Mouse (Mus musculus) CH12.LX (cell line): ENCODE measurements around the gene Taf1c. TPM values are rescaled to one million over a fixed set of nuclear protein-coding genes. Genes with fewer than 3 reads are reported as not detected.

Experiments
- DNase-seq: peaks from one replicate; pipeline ENCODE4 v3.0.0-alpha.2; 2013; ENCODE audit errors: extremely low read depth
- H3K27ac ChIP-seq: 2 replicates; pipeline ENCODE4 v1.5.1; 2012; ENCODE audit warnings: low read depth, mild to moderate bottlenecking, control low read depth, moderate library complexity; ENCODE audit not compliant: insufficient read depth
- H3K27me3 ChIP-seq: replicated peaks from 2 replicates; pipeline ENCODE3; 2012; ENCODE audit warnings: inconsistent platforms
- H3K36me3 ChIP-seq, 2 experiments: replicated peaks in 1 of 2; 2 replicates each; pipeline versions ENCODE3 to v1.6.1; 2012; ENCODE audit warnings: inconsistent platforms in 1 of 2, low read length in 1 of 2, mild to moderate bottlenecking in 1 of 2, mixed read lengths in 1 of 2, moderate library complexity in 1 of 2; ENCODE audit not compliant: control insufficient read depth in 1 of 2, insufficient read depth in 1 of 2
- H3K4me1 ChIP-seq, 2 experiments: 2 replicates each; pipeline ENCODE4 v1.6.1; 2012; ENCODE audit warnings: inconsistent platforms in 1 of 2, moderate library complexity in 1 of 2; ENCODE audit not compliant: insufficient read depth in 2 of 2, control insufficient read depth in 1 of 2
- H3K4me2 ChIP-seq: 2 replicates; pipeline ENCODE4 v1.6.1; 2012; ENCODE audit warnings: low read depth, mild to moderate bottlenecking, control low read depth; ENCODE audit not compliant: poor library complexity, insufficient read depth, severe bottlenecking
- H3K4me3 ChIP-seq, 3 experiments: fragments of 150-350 bp in 1 of 3; sonication (generic) in 1 of 3; replicated peaks in 1 of 3; 2 replicates each; pipeline versions ENCODE3 to v1.5.1; 2011 to 2012; ENCODE audit warnings: low read depth in 2 of 3, low read length in 2 of 3, mild to moderate bottlenecking in 2 of 3, moderate library complexity in 2 of 3, control low read depth in 1 of 3, improper control_type of control experiment in 1 of 3, inconsistent platforms in 1 of 3, mixed read lengths in 1 of 3; ENCODE audit not compliant: poor library complexity in 1 of 3
- H3K79me2 ChIP-seq: replicated peaks from 2 replicates; pipeline ENCODE4 v1.6.1; 2012; ENCODE audit warnings: mild to moderate bottlenecking, moderate library complexity; ENCODE audit not compliant: control insufficient read depth, poor library complexity, insufficient read depth, severe bottlenecking; ENCODE audit errors: extremely low read depth
- H3K9ac ChIP-seq: 2 replicates; pipeline ENCODE4 v1.6.1; 2012; ENCODE audit warnings: low read depth, mild to moderate bottlenecking, control low read depth, moderate library complexity; ENCODE audit not compliant: insufficient read depth
- H3K9me3 ChIP-seq: replicated peaks from 2 replicates; pipeline ENCODE3; 2012; ENCODE audit warnings: low read length, inconsistent platforms, mixed read lengths
- BHLHE40 ChIP-seq: IDR thresholded peaks from 2 replicates; pipeline ENCODE4 v1.6.1; 2011; ENCODE audit warnings: mild to moderate bottlenecking, low read depth, low read length, improper control_type of control experiment
- CHD1 ChIP-seq: IDR thresholded peaks from 2 replicates; pipeline ENCODE4 v1.6.1; 2012; ENCODE audit warnings: low read depth, low read length, improper control_type of control experiment, inconsistent platforms
- E2F4 ChIP-seq: IDR thresholded peaks from 2 replicates; pipeline ENCODE4 v1.6.1; 2011; ENCODE audit warnings: low read depth, low read length, improper control_type of control experiment; ENCODE audit not compliant: insufficient replicate concordance
- JUN ChIP-seq: IDR thresholded peaks from 2 replicates; pipeline ENCODE4 v1.6.1; 2011; ENCODE audit warnings: low read depth, mild to moderate bottlenecking, low read length, improper control_type of control experiment, moderate library complexity; ENCODE audit not compliant: insufficient read depth
- MAX ChIP-seq: IDR thresholded peaks from 2 replicates; pipeline ENCODE4 v1.6.1; 2011; ENCODE audit warnings: low read length, improper control_type of control experiment
- MAZ ChIP-seq: IDR thresholded peaks from 2 replicates; pipeline ENCODE4 v1.6.1; 2012; ENCODE audit warnings: low read depth, mild to moderate bottlenecking, inconsistent platforms, low read length, improper control_type of control experiment, moderate library complexity
- RAD21 ChIP-seq: IDR thresholded peaks from 2 replicates; pipeline ENCODE4 v1.6.1; 2011; ENCODE audit warnings: low read depth, mild to moderate bottlenecking, low read length, improper control_type of control experiment, moderate library complexity
- SIN3A ChIP-seq: IDR thresholded peaks from 2 replicates; pipeline ENCODE4 v1.6.1; 2012; ENCODE audit warnings: low read length, improper control_type of control experiment, inconsistent platforms
- TBP ChIP-seq: conservative IDR thresholded peaks from 2 replicates; pipeline ENCODE4 v1.6.1; 2011; ENCODE audit warnings: low read depth, low read length, improper control_type of control experiment
- UBTF ChIP-seq: IDR thresholded peaks from 2 replicates; pipeline ENCODE4 v1.6.1; 2012; ENCODE audit warnings: low read depth, mild to moderate bottlenecking, inconsistent platforms, low read length, improper control_type of control experiment, moderate library complexity
- ZNF384 ChIP-seq: IDR thresholded peaks from 2 replicates; pipeline ENCODE4 v1.6.1; 2012; ENCODE audit warnings: low read depth, low read length, improper control_type of control experiment, inconsistent platforms
- dilution Hi-C: fragments of 300-500 bp; cut with MboI; formaldehyde crosslinking; loops from 2 replicates; pipeline ENCODE4 v1.14.3; 2020; ENCODE audit warnings: low sequenced_read_pairs; ENCODE audit not compliant: extremely low pct_unique_long_range_greater_than_20kb, extremely low pct_ligation_motif_present
- in situ Hi-C: fragments of 300-500 bp; cut with MboI; formaldehyde crosslinking; loops from 3 replicates; pipeline ENCODE4 v1.14.3; 2019; ENCODE audit warnings: low sequenced_read_pairs, low pct_ligation_motif_present, low pct_unique_long_range_greater_than_20kb, mixed read lengths
- polyA plus RNA-seq: library from polyadenylated mRNA; unstranded; fragments of >175 nt; gene quantifications from 2 replicates; pipeline ENCODE4 v1.2.1, GENCODE M21; 2012; ENCODE audit warnings: low read depth; ENCODE audit not compliant: insufficient read length
- total RNA-seq, 2 experiments: library from RNA; depleted of rRNA; stranded (reverse); fragments of 300-350 nt in 1 of 2; fragments of >200 nt in 1 of 2; gene quantifications; 2 replicates each; pipeline ENCODE4 v1.2.3; 2012 to 2014

Gene Taf1c
- total and polyA plus RNA-seq, 3 experiments, result 11.0 to 14.9 (median 12.1) TPM

DNA sequence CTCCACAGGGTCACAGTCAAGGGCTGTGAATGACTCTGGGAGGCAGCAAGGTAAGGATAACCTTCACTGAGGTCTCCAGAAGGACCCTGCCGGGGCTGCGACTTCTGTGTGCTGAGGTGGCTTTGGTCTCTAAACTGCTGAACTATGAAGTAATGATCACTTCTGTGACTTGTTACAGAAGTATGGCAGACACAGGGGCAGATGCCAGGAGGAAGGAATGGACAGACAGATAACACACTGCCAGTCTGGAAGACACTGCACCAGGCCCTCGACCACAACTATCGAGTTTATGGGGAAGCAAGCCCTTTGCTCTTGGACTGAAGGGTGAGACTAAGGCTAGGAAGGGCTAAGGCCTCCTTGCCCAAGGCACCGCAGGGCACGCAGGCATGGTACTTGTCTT, 33.9 kb downstream of the Taf1c start:
- no peak overlapping the region for H3K27ac ChIP-seq
- H3K4me1 ChIP-seq, result peaks cover 3 to 26% of the 10 kb centered on the region in 2 experiments; a peak in 3 of 4 replicates
- H3K4me3 ChIP-seq, result no peak overlapping the region
- H3K79me2 ChIP-seq, result no peaks in the 10 kb centered on the region
- no peak for DNase-seq
- dilution Hi-C loops, result no loop called here
- H3K36me3 ChIP-seq, result peaks cover 2 to 14% of the 10 kb centered on the region in 2 experiments
- TF ChIP-seq E2F4 (no peak), CHD1 (no peak), BHLHE40 (no peak), TBP (no peak), ZNF384 (no peak), JUN (no peak), MAX (no peak), SIN3A (no peak), UBTF (no peak), RAD21 (no peak)
- in situ Hi-C loops, result no loop called here
- H3K9me3 ChIP-seq, result no peaks in the 10 kb centered on the region
- H3K27me3 ChIP-seq, result peaks cover 23% of the 10 kb centered on the region
- H3K4me2 ChIP-seq, result no peak overlapping the region
- H3K9ac ChIP-seq, result no peak overlapping the region

DNA sequence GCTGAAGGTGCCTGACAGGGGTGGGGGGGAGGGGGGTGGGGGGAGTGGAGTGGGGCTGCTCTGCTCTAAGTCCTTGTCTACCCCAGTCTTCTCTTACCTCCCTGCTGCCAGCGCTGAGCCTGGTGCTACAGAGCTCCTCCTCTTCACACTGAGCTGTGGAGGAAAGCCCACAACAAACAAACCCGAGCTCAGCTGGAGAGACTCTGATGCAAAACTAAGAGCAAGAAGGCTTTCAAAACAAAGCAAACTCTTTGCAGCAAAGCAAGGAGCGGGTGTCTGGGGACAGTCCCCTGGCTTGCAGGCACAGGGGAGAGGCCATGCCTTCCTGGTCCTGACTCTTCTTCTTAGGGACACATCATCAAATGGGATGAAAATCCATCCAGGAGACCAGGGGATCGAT, 35.1 kb downstream of the Taf1c start:
- dilution Hi-C loops, result no loop called here
- no peaks in the 10 kb centered on the region for H3K79me2 ChIP-seq
- H3K27ac ChIP-seq, result no peak overlapping the region
- H3K9me3 ChIP-seq, result no peaks in the 10 kb centered on the region
- peaks cover 13% of the 10 kb centered on the region for H3K27me3 ChIP-seq
- no peak for DNase-seq
- H3K4me1 ChIP-seq, result peaks cover 3 to 22% of the 10 kb centered on the region in 2 experiments; a peak in 3 of 4 replicates
- H3K4me2 ChIP-seq, result no peak overlapping the region
- H3K36me3 ChIP-seq, result peaks cover 10 to 26% of the 10 kb centered on the region in 2 experiments
- in situ Hi-C loops, result no loop called here
- no peak overlapping the region for H3K9ac ChIP-seq
- no peak for TF ChIP-seq MAZ
- no peak overlapping the region for H3K4me3 ChIP-seq

DNA sequence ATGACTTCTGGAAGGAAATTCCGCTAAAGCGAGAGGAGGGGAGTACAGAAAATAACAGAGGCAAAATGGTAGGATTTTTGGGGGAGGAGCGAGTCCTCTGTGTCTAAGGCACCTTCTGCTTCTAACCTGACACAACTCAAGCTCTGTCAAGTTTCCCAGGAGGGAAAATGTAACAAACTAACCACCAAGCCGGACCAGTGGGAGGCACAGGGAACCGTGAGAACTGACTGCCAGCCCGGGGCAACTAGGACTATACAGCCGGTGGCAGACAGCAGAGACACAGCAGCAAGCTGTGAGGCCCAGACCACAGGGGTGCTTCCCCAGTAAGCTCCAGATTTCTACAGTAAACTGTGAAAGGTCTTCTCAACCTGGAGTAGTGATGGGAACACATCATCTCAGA, 36.1 kb downstream of the Taf1c start:
- no peak overlapping the region for H3K4me2 ChIP-seq
- in situ Hi-C loops, result no loop called here

More for the DNA sequence above, 36.1 kb downstream of the Taf1c start:
- H3K79me2 ChIP-seq, result no peaks in the 10 kb centered on the region
- H3K36me3 ChIP-seq, result peaks cover 17 to 34% of the 10 kb centered on the region in 2 experiments
- no peak overlapping the region for H3K4me3 ChIP-seq
- no peaks in the 10 kb centered on the region for H3K9me3 ChIP-seq
- no peak overlapping the region for H3K27ac ChIP-seq
- no peak for TF ChIP-seq BHLHE40
- no peak for DNase-seq
- no peak overlapping the region for H3K9ac ChIP-seq
- H3K27me3 ChIP-seq, result peaks cover 7% of the 10 kb centered on the region
- H3K4me1 ChIP-seq, result peaks cover 3 to 19% of the 10 kb centered on the region in 2 experiments; a peak in 3 of 4 replicates
- dilution Hi-C loops, result no loop called here
